Comparison of ENCODE assay signal across 14 mouse cellular contexts in genomic region chr3:103473336-103473735, GRCm38 (mm10).
A peak's percentile ranks its signal among the peaks of the same experiment; 100 is the strongest.
DNase-seq lines count a peak whose midpoint lies in the region; ATAC-seq and TF ChIP-seq lines count a peak whose summit lies in the region.
"Had no signal": no experiment of that assay in that cellular context is flagged by ENCODE, and none has a peak within 500 bp of the region (broad histone marks: within the 10 kb centered on the region; RNA-seq: fewer than 3 reads in every experiment).

No protein-coding gene starts in this region.

- no peaks in the 10 kb centered on the region for H3K4me1 ChIP-seq in heart, embryonic 11.5 days (ENCODE audit: control insufficient read depth, insufficient read depth, low read length)
- H3K4me1 ChIP-seq in stomach, embryonic 14.5 days (ENCODE audit: control insufficient read depth, insufficient read depth, low read length): peaks cover 7% of the 10 kb centered on the region; the same call in 1 of the 2 replicates
- no peaks in the 10 kb centered on the region for H3K4me1 ChIP-seq in stomach, postnatal 0 days (replicated peaks; ENCODE audit: control insufficient read depth, insufficient read depth)
- H3K4me1 ChIP-seq in lung, embryonic 16.5 days (replicated peaks; ENCODE audit: control insufficient read depth, insufficient read depth, low read length): peaks cover 5% of the 10 kb centered on the region; the same call in 1 of the 2 replicates
- H3K4me1 ChIP-seq: limb, embryonic 12.5 days had no signal

- H3K27ac ChIP-seq in heart, embryonic 11.5 days (ENCODE audit: low read depth, low read length): no peak overlapping the region
- peak overlapping the region; percentile 24; the same call in 1 of the 2 replicates for H3K27ac ChIP-seq in stomach, embryonic 14.5 days (ENCODE audit: low read length)
- no peak overlapping the region for H3K27ac ChIP-seq in stomach, postnatal 0 days (replicated peaks)
- H3K27ac ChIP-seq in lung, embryonic 16.5 days (ENCODE audit: low read length): peak overlapping the region; percentile 92
- H3K27ac ChIP-seq: kidney, postnatal 0 days; limb, embryonic 12.5 days; macrophage had no signal

- no peak overlapping the region for H3K4me3 ChIP-seq in heart, embryonic 11.5 days (ENCODE audit: low read depth, low read length)
- no peak overlapping the region for H3K4me3 ChIP-seq in stomach, embryonic 14.5 days (ENCODE audit: low read depth, low read length)
- no peak overlapping the region for H3K4me3 ChIP-seq in stomach, postnatal 0 days (ENCODE audit: low read depth, low read length)
- H3K4me3 ChIP-seq in lung, embryonic 16.5 days (ENCODE audit: low read length): no peak overlapping the region
- H3K4me3 ChIP-seq: limb, embryonic 12.5 days had no signal

- ATAC-seq in heart, embryonic 11.5 days (replicated peaks; ENCODE audit: insufficient number of reproducible peaks, low FRiP score, low TSS enrichment): no peak
- no peak for ATAC-seq in stomach, embryonic 14.5 days (ENCODE audit: insufficient number of reproducible peaks, insufficient read depth, low FRiP score, low read depth)
- ATAC-seq in stomach, postnatal 0 days (ENCODE audit: low FRiP score, low TSS enrichment): no peak
- peak; percentile 93 for ATAC-seq in lung, embryonic 16.5 days (ENCODE audit: low read depth)
- no peak for ATAC-seq in erythroid progenitor cell, adult 5-6 weeks (replicated peaks; ENCODE audit: low FRiP score, poor library complexity, severe bottlenecking)
- ATAC-seq: Patski had no signal

- 53% methylated on average over 2 of the region's 2 CpGs for WGBS in heart, embryonic 11.5 days (ENCODE audit: insufficient replicate concordance)
- WGBS in stomach, embryonic 14.5 days: 51% methylated on average over 2 of the region's 2 CpGs
- WGBS in stomach, postnatal 0 days: 45% methylated on average over 2 of the region's 2 CpGs
- 41% methylated on average over 2 of the region's 2 CpGs for WGBS in lung, embryonic 16.5 days

- no peak for TF ChIP-seq CTCF in stomach, postnatal 0 days (IDR thresholded peaks at IDR 0.05; ENCODE audit: low read depth)

- H3K9me3 ChIP-seq in heart, embryonic 11.5 days (replicated peaks; ENCODE audit: control insufficient read depth, low read length): no peaks in the 10 kb centered on the region
- no peaks in the 10 kb centered on the region for H3K9me3 ChIP-seq in stomach, embryonic 14.5 days (ENCODE audit: control insufficient read depth, low read depth, low read length)
- H3K9me3 ChIP-seq in stomach, postnatal 0 days (ENCODE audit: control insufficient read depth, low read length): no peaks in the 10 kb centered on the region
- H3K9me3 ChIP-seq in lung, embryonic 16.5 days (ENCODE audit: control insufficient read depth, low read length): no peaks in the 10 kb centered on the region
- H3K9me3 ChIP-seq: limb, embryonic 12.5 days had no signal

- DNase-seq in heart, adult 11 months: peak; percentile 96
- DNase-seq in stomach, postnatal 0 days (ENCODE audit: low spot score): no peak
- DNase-seq in spleen, adult 12 weeks (ENCODE audit: low spot score): no peak
- DNase-seq in adrenal gland, adult 8-10 months: no peak
- DNase-seq: adrenal gland, postnatal 10 days; right cerebral cortex, postnatal 4 days had no signal

- H3K9ac ChIP-seq in heart, embryonic 11.5 days (ENCODE audit: low read depth, low read length): no peak overlapping the region
- H3K9ac ChIP-seq in stomach, embryonic 14.5 days (replicated peaks; ENCODE audit: low read depth, low read length): no peak overlapping the region
- no peak overlapping the region for H3K9ac ChIP-seq in stomach, postnatal 0 days (ENCODE audit: low read length)
- H3K9ac ChIP-seq in lung, embryonic 16.5 days (ENCODE audit: low read length): no peak overlapping the region
- H3K9ac ChIP-seq: limb, embryonic 12.5 days had no signal

- no peak for TF ChIP-seq EP300 in stomach, postnatal 0 days (optimal IDR thresholded peaks at IDR 0.05)

- no peak overlapping the region for H3K4me2 ChIP-seq in heart, embryonic 11.5 days
- no peak overlapping the region for H3K4me2 ChIP-seq in stomach, embryonic 14.5 days (replicated peaks; ENCODE audit: low read depth, low read length)
- no peak overlapping the region for H3K4me2 ChIP-seq in stomach, postnatal 0 days (replicated peaks; ENCODE audit: low read depth)
- H3K4me2 ChIP-seq in lung, embryonic 16.5 days (ENCODE audit: low read depth, low read length): no peak overlapping the region
- H3K4me2 ChIP-seq: limb, embryonic 12.5 days had no signal

- H3K27me3 ChIP-seq in heart, embryonic 11.5 days (ENCODE audit: control insufficient read depth, insufficient read depth, low read length): no peaks in the 10 kb centered on the region
- no peaks in the 10 kb centered on the region for H3K27me3 ChIP-seq in stomach, embryonic 14.5 days (ENCODE audit: control insufficient read depth, insufficient read depth, low read length)
- no peaks in the 10 kb centered on the region for H3K27me3 ChIP-seq in stomach, postnatal 0 days (ENCODE audit: control insufficient read depth, insufficient read depth, low read length)
- H3K27me3 ChIP-seq in lung, embryonic 16.5 days (ENCODE audit: control insufficient read depth, insufficient read depth, low read depth, low read length): no peaks in the 10 kb centered on the region
- H3K27me3 ChIP-seq: limb, embryonic 12.5 days; Patski had no signal

- H3K36me3 ChIP-seq in heart, embryonic 11.5 days (ENCODE audit: control insufficient read depth, insufficient read depth, low read length): no peaks in the 10 kb centered on the region
- no peaks in the 10 kb centered on the region for H3K36me3 ChIP-seq in stomach, embryonic 14.5 days (ENCODE audit: control insufficient read depth, insufficient read depth, low read length)
- no peaks in the 10 kb centered on the region for H3K36me3 ChIP-seq in stomach, postnatal 0 days (ENCODE audit: control insufficient read depth, insufficient read depth, low read length)
- H3K36me3 ChIP-seq in lung, embryonic 16.5 days (ENCODE audit: control insufficient read depth, insufficient read depth, low read length): no peaks in the 10 kb centered on the region
- H3K36me3 ChIP-seq: limb, embryonic 12.5 days had no signal

Comparison
In these comparisons a context has a peak if more than half of its experiments do, and no peak if none do; other contexts are left out.
1. H3K27ac ChIP-seq: peak in stomach, embryonic 14.5 days (single experiment) and lung, embryonic 16.5 days (single experiment); none in heart, embryonic 11.5 days (single experiment) and stomach, postnatal 0 days (single experiment).